Mouse (Mus musculus): Measurements from ENCODE around the gene Smarcc2. TPM values are rescaled to one million over a fixed set of nuclear protein-coding genes. Genes with fewer than 3 reads are reported as not detected.

Smarcc2 gene
- 10 to 100 TPM; 44.1 to 49.5 TPM for total RNA-seq (2021)
- long read RNA-seq, experiment 1, full-length matches to known transcripts = 35 of 74 reads
- long read RNA-seq, experiment 1, partial matches to known transcripts = 18 of 74 reads
- long read RNA-seq, experiment 1, other reads (novel, unspliced or antisense) = 21 of 74 reads
- long read RNA-seq, experiment 2, full-length matches to known transcripts = 22 of 58 reads
- long read RNA-seq, experiment 2, partial matches to known transcripts = 17 of 58 reads
- long read RNA-seq, experiment 2, other reads (novel, unspliced or antisense) = 19 of 58 reads

DNA sequence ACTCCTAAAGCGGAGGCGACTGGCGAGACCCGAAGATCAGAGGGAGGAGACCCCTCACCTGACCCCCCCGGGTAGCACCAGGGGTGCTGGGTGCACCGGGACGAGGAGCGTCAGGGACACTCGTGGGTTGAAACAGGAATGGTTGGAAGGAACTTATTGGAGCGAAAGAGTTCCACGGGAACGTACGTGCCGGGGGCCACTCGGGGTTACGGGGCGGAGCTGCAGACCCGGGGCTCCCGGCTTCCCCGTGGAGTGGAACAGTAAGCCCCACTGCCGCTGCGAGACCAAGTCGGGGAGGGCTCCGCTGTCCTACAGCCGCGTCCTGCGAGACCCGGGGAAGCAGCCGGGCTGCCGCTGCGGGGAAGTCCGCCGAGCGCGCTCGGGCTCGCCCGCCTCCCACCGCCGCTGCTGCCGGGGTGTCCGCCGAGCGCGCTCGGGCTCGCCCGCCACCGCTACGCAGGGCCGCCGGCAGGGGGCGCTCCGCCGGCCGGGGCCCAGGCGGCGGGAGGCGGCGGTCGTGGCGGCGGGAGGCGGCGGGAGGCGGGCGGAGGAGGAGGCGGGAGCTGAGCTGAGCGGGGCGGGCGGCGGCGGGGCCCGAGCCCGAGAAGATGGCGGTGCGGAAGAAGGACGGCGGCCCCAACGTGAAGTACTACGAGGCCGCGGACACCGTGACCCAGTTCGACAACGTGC lies at the start of gene Smarcc2:
TSS of gene Smarcc2 (plus strand) at position 530 of the 690 bp plus-strand sequence.
- DNase-seq (ENCODE audit: low spot score) = peak; percentile 84

DNA sequence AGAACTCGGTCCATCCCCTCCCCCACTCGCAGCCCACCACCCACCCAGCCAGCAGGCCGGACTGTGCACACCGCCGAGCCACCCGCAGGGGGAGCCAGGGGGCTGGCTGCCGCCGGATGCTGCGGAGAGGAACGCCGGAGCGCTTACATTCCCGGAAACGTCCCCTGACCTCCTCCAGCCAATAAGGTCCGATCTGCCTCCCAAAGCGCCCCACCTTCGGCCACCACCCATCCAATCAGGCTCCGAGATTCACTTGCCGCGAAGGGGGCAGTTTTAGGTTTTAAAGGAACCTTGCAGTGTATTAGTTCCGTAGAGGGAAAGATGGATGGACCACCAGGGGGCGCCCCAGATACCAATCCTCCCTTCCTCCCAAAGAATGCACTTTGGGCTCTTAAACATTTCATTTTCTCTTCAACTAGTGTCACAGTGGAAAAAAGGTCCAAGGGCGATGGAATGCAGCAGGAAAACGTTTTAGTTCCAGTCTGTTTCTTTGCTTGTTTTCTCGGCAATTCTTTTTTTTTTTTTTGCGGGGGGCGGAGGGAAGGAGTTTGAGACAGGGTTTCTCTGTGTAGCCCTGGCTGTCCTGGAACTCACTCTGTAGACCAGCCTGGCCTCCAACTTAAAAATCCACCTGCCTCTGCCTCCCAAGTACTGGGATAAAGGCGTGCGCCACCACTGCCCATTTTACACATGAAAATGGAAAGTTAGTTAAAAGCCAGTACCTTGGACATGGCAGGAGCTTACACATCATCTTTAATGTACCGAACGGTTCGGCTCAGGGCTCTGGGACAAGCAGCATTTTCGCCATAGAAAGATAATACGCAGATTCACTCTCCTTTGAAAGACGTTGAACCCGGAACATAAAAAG lies 49.1 kb upstream of the Smarcc2 start:
- peak; percentile 97 for DNase-seq (ENCODE audit: low spot score)

DNA sequence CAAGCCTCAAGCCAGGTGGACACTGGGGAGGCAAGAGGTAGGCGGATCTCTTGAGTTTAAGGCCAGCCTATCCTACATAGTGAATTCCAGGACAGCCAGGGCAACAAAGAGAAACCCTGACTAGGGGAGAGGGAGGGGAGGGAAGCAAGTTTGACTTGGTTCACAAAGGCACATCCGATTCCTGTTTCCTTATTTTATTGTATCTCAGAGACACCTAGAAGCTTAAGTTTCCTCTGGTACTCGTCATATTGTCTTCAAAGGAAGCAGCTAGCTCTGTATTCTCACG lies 48.5 kb upstream of the Smarcc2 start:
- no peak for DNase-seq (ENCODE audit: low spot score)

DNA sequence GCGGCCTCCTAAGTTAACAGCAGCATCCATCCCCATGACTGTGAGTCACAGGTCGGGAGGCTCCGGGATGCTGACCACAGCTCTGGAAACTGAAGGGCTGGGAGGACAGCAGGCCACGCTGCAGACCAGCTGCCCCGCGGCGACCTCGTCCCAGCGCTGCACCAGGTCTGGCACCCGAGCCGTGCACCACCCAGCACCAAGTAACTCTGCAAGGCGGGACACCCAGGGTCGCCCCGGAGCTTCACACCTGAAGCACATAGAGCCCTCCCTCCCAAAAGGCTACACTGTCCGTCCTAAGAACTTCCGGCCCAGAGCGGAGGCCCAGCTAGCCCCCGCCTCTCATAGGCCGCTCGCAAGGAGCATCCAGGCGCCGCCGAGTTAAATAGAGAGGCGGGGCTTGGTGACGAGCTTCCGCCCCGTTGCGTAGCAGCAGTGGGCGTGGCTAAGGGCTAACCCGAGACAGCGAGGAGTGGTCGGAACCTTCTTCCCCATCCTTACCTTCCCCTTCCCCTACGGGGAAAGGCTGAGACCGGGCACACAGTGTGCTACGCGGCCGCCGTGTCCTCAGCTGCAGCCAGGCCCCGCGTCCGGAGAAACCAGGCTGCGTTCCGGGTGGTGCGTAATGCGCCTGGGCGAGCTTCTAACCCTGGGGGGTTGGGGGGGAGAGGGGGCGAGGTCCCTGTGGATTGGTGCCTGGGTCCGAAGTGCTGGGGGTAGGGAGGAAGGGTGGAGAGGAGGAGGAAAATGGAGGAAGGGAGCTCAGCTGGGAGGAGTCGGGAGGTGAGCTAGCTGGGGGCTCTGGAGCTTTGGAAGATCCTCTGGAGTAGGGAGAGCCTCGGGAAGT lies 47.6 kb upstream of the Smarcc2 start, which contains the start of the genes Nabp2 and Rnf41:
TSS of gene Nabp2 (minus strand) at position 282 of the 844 bp plus-strand sequence.
TSS of gene Rnf41 (plus strand) at position 447 of the 844 bp plus-strand sequence.
- DNase-seq (ENCODE audit: low spot score) = peak; percentile 96

DNA sequence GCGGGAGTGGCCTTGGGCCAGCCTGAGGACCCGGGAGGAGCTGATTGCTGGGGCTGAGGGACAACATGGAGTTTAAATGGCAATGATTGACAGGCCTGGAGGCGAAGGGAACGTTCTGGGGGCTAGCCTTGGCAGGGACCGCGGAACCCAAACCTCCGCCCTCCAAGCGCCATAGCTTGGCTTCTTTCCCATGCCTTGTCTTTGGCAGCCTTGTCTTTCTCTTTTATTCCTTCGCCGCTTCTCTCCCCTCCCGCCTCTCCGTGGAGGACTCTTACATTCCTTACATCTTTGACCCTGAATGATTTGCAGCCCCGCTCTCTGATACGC lies 47.0 kb upstream of the Smarcc2 start:
- DNase-seq (ENCODE audit: low spot score) = peak; percentile 28

DNA sequence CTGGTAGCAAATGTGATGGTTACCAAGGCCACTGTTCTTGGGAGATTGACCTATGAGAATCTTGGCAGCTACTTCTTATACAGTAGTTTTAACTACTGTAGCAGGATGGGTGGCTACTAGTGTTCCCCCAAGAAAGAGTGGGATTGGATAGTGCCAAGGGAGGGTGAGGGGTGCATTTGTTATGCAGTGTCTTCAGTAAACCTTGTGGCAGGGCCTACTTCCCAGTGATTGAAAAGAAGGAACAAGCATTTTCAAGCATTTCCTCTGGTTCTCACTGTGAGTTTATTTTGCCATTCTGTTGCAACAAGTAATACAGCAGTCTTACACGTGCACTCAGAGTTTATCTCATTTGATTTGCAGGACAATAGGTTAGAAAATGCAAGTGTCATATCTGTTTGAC lies 46.5 kb upstream of the Smarcc2 start:
- DNase-seq (ENCODE audit: low spot score) = no peak

DNA sequence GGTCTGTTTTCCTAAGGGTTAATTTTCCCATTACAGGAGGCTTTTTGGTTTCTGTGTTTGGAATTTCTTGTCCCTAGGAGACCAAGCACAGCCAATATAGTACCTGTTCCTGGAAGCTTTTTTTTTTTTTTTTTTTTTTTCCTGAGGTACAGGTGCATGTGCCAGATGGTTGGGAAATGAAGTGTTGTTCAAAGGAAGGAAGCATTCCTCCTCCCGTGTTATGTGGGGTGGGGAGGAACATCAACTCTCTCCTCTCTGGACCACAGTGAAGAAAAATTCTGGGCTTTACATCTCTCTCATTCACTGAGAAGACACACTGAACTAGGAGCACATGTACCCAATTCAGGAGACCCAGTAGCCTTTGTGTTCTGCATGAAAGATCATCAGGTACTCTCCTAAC lies 46.0 kb upstream of the Smarcc2 start:
- no peak for DNase-seq (ENCODE audit: low spot score)

DNA sequence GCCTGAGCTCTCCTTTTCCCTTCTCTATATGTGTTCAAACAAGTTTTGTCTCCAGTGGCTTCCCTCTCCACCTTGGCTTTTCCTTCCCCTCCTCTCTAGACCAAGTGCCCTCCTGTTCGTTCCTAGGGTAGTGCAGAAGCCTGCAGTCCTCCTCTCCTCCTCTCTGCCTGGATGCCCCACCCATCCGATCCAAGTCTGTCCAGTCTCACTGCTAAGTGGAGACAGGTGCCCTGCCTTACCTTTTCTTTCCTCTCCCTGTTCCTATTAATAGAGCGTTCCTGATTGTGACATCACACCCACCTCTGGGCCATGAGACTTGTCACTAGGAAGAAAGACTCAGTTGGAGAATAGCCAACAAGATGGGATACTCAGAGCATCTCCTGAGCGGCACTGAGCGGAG lies 44.2 kb upstream of the Smarcc2 start:
- no peak for DNase-seq (ENCODE audit: low spot score)

DNA sequence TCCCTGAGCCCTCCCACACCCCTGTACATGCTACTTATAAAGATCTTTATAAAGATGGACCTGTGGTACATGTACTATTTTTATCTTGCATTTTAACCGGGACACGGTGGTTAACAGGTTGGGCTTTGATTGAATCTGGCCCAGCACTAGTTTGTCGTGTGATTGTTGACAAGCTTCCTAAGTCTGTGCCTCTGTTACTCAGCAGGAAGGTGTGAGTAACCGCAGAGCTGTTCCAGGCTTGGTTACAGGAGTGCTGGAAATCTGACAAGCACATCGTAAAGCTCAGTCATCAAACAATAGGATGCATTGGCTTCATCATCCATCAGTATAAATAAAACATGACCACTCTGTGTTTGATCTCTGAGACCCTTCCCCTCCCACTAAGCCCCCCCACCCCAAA lies 36.6 kb upstream of the Smarcc2 start:
- DNase-seq (ENCODE audit: low spot score) = no peak

DNA sequence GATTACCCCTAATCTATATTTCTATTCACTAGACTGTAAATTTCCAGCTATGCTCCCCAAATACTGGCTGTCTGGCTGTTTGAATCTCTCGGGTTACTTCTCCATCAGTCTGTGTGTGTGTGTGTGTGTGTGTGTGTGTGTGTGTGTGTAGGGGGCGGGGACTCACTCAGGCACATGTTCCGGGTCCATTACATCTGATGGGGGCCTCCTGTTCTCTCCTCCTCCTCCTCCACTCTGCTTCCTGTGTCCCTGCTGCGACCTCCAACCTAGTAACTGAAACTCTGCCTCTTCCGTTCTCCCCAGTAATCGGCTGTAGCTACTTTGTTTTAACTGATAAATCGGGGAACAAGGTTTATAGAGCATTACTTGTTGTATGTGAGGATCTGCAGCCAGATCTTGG lies 34.4 kb upstream of the Smarcc2 start:
- no peak for DNase-seq (ENCODE audit: low spot score)

DNA sequence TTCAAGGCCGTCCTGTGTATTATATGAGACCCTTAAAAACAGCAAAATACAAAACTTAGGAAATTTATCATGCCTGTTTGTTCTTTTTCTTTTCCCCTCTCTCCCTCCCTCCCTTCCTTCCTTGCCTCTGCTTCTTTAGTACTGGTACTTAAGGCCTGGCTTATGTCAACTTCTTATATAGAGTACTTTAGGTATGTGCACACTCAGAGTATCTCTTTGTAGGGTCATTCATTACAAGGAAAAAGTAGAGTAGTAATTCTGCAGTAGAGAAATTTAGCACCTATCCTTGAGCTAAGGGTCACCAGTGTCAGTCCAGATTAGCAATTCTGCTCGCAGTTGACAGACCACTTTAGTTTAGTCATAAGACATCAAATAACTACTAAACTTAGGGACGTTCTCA lies 33.8 kb upstream of the Smarcc2 start:
- no peak for DNase-seq (ENCODE audit: low spot score)

DNA sequence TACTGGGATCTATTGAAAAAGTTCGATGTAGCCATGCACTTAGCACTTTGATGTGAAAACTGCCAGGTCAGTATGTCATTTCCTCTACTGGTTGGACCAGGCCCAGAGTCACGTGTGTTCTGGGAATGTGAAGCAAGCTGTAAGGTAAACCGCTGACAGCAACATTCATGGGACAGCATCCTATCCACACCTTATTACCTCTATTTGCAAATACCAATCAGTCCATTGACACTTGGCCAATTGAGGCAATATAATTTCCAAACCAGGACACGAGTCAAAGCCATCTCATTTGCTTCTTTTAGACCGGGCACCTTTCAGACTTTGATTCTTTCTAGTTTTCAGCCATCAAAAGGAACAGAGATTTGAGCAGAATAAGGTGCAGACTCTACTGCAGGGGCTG lies 30.0 kb upstream of the Smarcc2 start:
- no peak for DNase-seq (ENCODE audit: low spot score)

DNA sequence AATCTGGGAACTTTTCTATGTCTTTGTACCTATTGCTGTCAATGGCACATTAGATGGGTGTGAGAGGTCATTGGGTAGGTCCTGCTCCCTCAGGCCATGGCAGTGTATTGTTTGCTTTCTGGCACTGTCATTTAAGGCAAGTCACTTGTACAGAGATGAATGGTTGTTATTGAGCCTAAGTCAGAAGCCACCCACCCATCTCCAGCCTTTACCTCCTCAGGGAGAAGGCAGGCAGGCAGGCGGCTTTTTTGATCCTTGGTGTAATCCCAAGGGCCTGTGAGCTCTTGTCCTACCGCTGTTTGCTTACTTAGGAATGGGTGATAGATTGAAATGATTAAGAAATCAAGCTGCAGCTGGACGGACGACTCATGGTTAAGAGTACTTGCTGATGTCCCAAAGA lies 29.6 kb upstream of the Smarcc2 start:
- DNase-seq (ENCODE audit: low spot score) = no peak

DNA sequence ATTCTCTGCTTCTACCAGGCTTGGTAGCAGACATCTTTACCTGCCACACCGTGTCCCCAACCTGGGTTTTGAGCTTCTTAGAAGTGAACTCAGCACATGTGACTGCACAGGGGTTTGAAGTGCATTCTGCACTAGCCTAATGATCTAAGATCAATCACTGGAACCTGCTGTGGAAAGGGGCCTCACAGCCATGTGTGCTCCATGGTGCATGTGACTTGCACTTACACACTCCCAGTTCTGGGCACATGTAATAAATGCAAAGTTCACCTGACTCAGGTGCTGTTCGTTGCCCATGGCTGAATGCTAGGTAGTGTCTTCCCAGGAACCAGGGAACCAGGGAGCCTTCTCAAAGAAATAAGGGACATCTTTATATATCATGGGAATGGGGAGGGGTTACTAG lies 25.6 kb upstream of the Smarcc2 start:
- no peak for DNase-seq (ENCODE audit: low spot score)

DNA sequence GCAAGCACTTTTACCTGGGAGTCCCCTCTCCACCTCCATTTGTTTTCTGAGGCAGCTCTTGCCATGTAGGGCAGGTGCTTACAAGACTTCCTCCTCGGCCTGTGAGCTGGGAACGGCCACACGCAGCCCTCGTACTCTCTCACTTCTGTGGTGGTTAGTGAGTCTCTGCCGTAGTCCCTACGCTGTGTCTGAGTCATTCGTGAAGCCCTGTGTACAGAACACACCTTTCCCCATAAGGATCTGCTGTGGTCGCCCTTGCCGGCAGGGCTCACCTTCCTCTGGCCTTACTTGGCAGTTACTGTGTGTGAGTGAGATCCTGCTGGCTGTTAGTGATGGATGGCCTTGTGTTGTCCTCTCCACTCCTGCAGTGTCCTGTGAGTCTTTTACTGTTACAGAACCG lies 24.4 kb upstream of the Smarcc2 start:
- DNase-seq (ENCODE audit: low spot score) = no peak

DNA sequence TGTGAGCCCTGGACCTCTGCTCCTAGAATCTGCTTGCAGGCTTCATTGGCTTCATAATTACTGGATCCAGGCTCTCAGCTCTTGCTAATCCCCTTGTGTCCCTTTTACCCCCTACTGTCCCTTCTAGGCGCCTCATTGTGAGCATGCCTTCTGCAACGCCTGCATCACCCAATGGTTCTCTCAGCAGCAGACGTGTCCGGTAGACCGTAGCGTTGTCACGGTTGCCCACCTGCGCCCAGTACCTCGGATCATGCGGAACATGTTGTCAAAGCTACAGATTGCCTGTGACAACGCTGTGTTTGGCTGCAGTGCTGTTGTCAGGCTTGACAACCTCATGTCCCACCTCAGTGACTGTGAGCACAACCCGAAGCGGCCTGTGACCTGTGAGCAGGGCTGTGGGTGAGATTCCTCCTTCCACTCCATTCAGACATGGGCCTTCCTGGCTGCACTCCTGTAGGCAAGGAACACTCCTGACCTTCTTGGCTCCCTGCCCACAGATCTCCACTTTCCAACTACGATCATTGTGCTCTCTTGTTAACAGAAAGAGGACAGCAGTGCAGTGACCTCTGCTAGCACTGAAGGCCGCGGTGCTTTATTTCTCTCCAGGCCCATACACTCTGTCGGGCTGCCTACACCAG lies 23.7 kb upstream of the Smarcc2 start:
- peak; percentile 68 for DNase-seq (ENCODE audit: low spot score)

DNA sequence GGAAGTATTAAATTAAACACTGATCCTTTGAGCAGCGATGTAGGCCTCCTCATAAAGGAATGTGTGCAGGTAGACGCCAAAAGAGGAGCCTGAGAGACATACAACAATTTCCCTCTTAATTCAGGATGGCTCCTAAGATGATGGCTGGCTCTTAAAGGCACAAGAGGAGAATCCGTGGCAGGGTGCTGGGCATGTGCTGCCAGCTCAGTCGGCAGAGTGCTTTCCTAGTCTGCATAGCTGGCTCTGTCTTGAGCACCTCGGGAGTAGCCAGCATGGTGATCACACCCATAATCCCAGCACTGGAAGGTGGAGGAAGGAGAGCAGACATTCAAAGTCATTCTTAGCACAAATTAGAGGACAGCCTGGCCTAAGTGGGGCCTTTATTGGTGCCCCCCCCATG lies 23.2 kb upstream of the Smarcc2 start:
- peak; percentile 24 for DNase-seq (ENCODE audit: low spot score)

DNA sequence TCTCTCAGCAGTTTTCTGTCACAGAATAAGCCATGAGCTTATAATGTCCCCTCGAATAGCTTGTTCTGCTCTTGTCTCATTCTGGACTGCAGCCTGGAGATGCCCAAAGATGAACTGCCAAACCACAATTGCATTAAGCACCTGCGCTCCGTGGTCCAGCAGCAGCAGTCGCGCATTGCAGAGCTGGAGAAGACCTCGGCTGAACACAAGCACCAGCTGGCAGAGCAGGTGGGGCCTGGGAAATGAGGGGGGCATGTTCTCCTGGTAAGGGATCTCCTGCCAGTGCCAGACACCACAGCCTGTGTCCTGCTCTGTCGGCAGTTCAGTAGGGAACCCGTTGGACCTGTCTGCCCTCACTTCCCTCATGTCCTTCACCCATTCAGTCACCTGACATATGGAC lies 22.7 kb upstream of the Smarcc2 start:
- no peak for DNase-seq (ENCODE audit: low spot score)

DNA sequence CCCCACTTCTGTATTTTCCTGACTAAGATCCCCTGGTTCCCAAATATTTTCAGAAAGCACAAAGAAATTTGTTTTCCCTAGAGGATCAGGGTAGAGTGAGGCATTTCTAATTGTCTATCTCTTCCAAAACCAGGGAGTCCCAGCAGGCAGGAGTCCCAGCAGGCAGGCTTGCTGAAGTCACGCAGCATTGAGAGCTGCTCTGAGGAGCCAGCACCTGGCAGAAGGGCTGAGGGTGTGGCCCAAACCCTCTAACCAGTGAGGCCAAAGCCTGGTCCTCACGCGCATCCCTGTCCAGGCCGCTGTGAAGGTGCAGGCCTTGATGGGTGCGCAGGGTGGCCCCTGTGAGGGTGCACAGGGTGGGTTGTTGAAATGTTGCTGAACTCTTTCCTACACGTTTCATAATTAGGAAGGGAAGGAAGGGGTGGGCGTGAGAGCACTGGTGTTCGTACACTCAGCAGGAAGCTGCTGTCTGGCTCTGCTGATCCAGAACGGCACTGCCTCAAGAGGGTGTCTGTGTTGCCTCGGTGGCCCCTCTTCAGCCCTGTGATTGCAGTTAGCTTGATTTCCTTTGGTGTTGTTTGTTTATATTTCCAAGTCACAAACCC lies 20.3 kb upstream of the Smarcc2 start:
- no peak for DNase-seq (ENCODE audit: low spot score)

DNA sequence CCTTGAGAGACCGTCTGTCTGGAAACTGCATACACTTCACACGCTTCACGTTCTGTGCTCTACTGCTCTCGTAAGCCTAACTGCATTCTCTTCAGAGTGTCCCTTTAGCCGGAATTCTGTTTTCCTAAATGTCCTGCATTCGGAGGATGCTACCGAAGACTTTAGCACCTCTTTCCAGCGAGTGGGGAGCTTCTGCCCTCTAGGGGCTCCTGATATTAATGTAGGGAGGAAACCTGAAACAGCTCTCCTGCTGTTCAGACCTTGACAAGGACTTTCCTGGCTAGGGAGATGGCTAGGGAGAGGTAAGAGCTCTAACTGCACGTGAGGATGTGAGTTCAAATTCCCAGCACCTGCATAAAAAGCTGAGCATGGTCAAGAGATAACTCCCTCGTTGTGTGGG lies 18.6 kb upstream of the Smarcc2 start:
- DNase-seq (ENCODE audit: low spot score) = no peak
